Mouse (Mus musculus): ENCODE measurements around the gene Cwh43. TPM values are rescaled to one million over a fixed set of nuclear protein-coding genes. Genes with fewer than 3 reads are reported as not detected.
A peak's percentile ranks its signal among the peaks of the same experiment; 100 is the strongest.
"Not testable (repeated sequence)": the region's sequence is repeated elsewhere in the genome, so short reads cannot be mapped to it uniquely, and the experiment has no call there.

Gene Cwh43
- polyA plus RNA-seq, 1 experiment from 2014 or later: not detected

GRCm38 (mm10) chr5:73450276-73450675, 44.4 kb downstream of the Cwh43 start:
- Histone ChIP-seq H3K27me3 (no peaks in the 10 kb centered on the region), H3K9me3 (no peaks in the 10 kb centered on the region), H3K4me2 (replicated peaks) (no peak overlapping the region), H3K4me1 (no peaks in the 10 kb centered on the region), H3K9ac (no peak overlapping the region), H3K27ac (no peak overlapping the region), H3K4me3 (no peak overlapping the region), H3K36me3 (no peaks in the 10 kb centered on the region)
- no peak for ATAC-seq (ENCODE audit: low FRiP score, low read depth)
- WGBS: 79% methylated on average over 1 of the region's 1 CpGs

- H3K9ac ChIP-seq: no peak overlapping the region
- H3K36me3 ChIP-seq: no peaks in the 10 kb centered on the region
- H3K4me2 ChIP-seq (replicated peaks): no peak overlapping the region
- H3K4me1 ChIP-seq: no peaks in the 10 kb centered on the region
- 75% methylated on average over 2 of the region's 2 CpGs for WGBS
- ATAC-seq (ENCODE audit: low FRiP score, low read depth): no peak
- no peak overlapping the region for H3K4me3 ChIP-seq
- no peaks in the 10 kb centered on the region for H3K9me3 ChIP-seq
- no peaks in the 10 kb centered on the region for H3K27me3 ChIP-seq
- no peak overlapping the region for H3K27ac ChIP-seq
Measured at GRCm38 (mm10) chr5:73454502-73455306, 48.8 kb downstream of the Cwh43 start.

- no peak overlapping the region for H3K9ac ChIP-seq
- no peak overlapping the region for H3K4me2 ChIP-seq (replicated peaks)
- no peaks in the 10 kb centered on the region for H3K27me3 ChIP-seq
- no peak overlapping the region for H3K4me3 ChIP-seq
- no peaks in the 10 kb centered on the region for H3K4me1 ChIP-seq
- ATAC-seq (ENCODE audit: low FRiP score, low read depth): no peak
- WGBS: 71% methylated on average over 5 of the region's 5 CpGs
- H3K36me3 ChIP-seq: no peaks in the 10 kb centered on the region
- H3K27ac ChIP-seq: no peak overlapping the region
- no peaks in the 10 kb centered on the region for H3K9me3 ChIP-seq
Measured at GRCm38 (mm10) chr5:73455307-73455687, 49.4 kb downstream of the Cwh43 start.

- H3K4me2 ChIP-seq (replicated peaks): no peak overlapping the region
- H3K9me3 ChIP-seq: no peaks in the 10 kb centered on the region
- ATAC-seq (ENCODE audit: low FRiP score, low read depth): 0 out of 2 replicates have a peak, but pooled peaks have one; percentile 24
- no peak overlapping the region for H3K4me3 ChIP-seq
- H3K4me1 ChIP-seq: no peaks in the 10 kb centered on the region
- H3K9ac ChIP-seq: no peak overlapping the region
- H3K27ac ChIP-seq: no peak overlapping the region
- no peaks in the 10 kb centered on the region for H3K36me3 ChIP-seq
- 76% methylated on average over 16 of the region's 16 CpGs for WGBS
- no peaks in the 10 kb centered on the region for H3K27me3 ChIP-seq
Measured at GRCm38 (mm10) chr5:73468462-73469433, 62.9 kb downstream of the Cwh43 start.

GRCm38 (mm10) chr5:73474412-73475405, 68.8 kb downstream of the Cwh43 start:
- H3K4me2 ChIP-seq (replicated peaks): no peak overlapping the region
- H3K36me3 ChIP-seq: no peaks in the 10 kb centered on the region
- whole genome bisulfite sequencing: 85% methylated on average over 20 of the region's 20 CpGs
- H3K27me3 ChIP-seq: no peaks in the 10 kb centered on the region
- H3K27ac ChIP-seq: no peak overlapping the region
- H3K4me1 ChIP-seq: no peaks in the 10 kb centered on the region
- H3K9ac ChIP-seq: no peak overlapping the region
- H3K9me3 ChIP-seq: no peaks in the 10 kb centered on the region
- no peak overlapping the region for H3K4me3 ChIP-seq
- no peak for ATAC-seq (ENCODE audit: low FRiP score, low read depth)

GRCm38 (mm10) chr5:73480700-73481099, 74.8 kb downstream of the Cwh43 start, which contains the start of gene Dcun1d4:
Gene Dcun1d4 (plus strand): TSS chr5:73481000.
- H3K36me3 ChIP-seq: no peaks in the 10 kb centered on the region
- WGBS: 85% methylated on average over 7 of the region's 7 CpGs
- ATAC-seq (ENCODE audit: low FRiP score, low read depth): no peak

GRCm38 (mm10) chr5:73481401-73481800, 75.5 kb downstream of the Cwh43 start:
- Histone ChIP-seq H3K9me3 (no peaks in the 10 kb centered on the region), H3K9ac (no peak overlapping the region), H3K4me1 (no peaks in the 10 kb centered on the region), H3K27ac (no peak overlapping the region), H3K27me3 (no peaks in the 10 kb centered on the region), H3K4me2 (replicated peaks) (no peak overlapping the region), H3K36me3 (no peaks in the 10 kb centered on the region), H3K4me3 (no peak overlapping the region)
- 90% methylated on average over 7 of the region's 7 CpGs for WGBS
- no peak for ATAC-seq (ENCODE audit: low FRiP score, low read depth)

More at GRCm38 (mm10) chr5:73480700-73481099, 74.8 kb downstream of the Cwh43 start, which contains the start of gene Dcun1d4:
- H3K4me1 ChIP-seq: no peaks in the 10 kb centered on the region
- no peak within 1 kb of the TSS for H3K4me2 ChIP-seq (replicated peaks)
- H3K27ac ChIP-seq: no peak within 1 kb of the TSS
- no peak within 1 kb of the TSS for H3K4me3 ChIP-seq
- no peaks in the 10 kb centered on the region for H3K9me3 ChIP-seq
- H3K9ac ChIP-seq: no peak within 1 kb of the TSS
- H3K27me3 ChIP-seq: no peaks in the 10 kb centered on the region

- H3K27me3 ChIP-seq; H3K4me1 ChIP-seq; H3K4me3 ChIP-seq; H3K4me2 ChIP-seq (replicated peaks); H3K27ac ChIP-seq; H3K9ac ChIP-seq; H3K9me3 ChIP-seq; ATAC-seq (ENCODE audit: low FRiP score, low read depth); H3K36me3 ChIP-seq: not testable (repeated sequence)
- 74% methylated on average over 1 of the region's 1 CpGs for WGBS
Measured at GRCm38 (mm10) chr5:73482381-73482780, 76.5 kb downstream of the Cwh43 start.

GRCm38 (mm10) chr5:73484016-73484615, 78.2 kb downstream of the Cwh43 start:
- no peak for ATAC-seq (ENCODE audit: low FRiP score, low read depth)
- Histone ChIP-seq H3K36me3 (no peaks in the 10 kb centered on the region), H3K4me3 (no peak overlapping the region), H3K9me3 (no peaks in the 10 kb centered on the region), H3K4me2 (replicated peaks) (no peak overlapping the region), H3K4me1 (no peaks in the 10 kb centered on the region), H3K9ac (no peak overlapping the region), H3K27ac (no peak overlapping the region), H3K27me3 (no peaks in the 10 kb centered on the region)
- 81% methylated on average over 5 of the region's 5 CpGs for WGBS

GRCm38 (mm10) chr5:73486451-73486850, 80.6 kb downstream of the Cwh43 start:
- no peak overlapping the region for H3K27ac ChIP-seq

GRCm38 (mm10) chr5:73489915-73490314, 84.0 kb downstream of the Cwh43 start:
- no peaks in the 10 kb centered on the region for H3K27me3 ChIP-seq
- H3K9ac ChIP-seq: peak overlapping the region; percentile 68
- H3K4me3 ChIP-seq: peak overlapping the region; percentile 84
- no peak for ATAC-seq (ENCODE audit: low FRiP score, low read depth)
- 4% methylated on average over 14 of the region's 14 CpGs for WGBS
- no peaks in the 10 kb centered on the region for H3K36me3 ChIP-seq
- H3K4me2 ChIP-seq (replicated peaks): peak overlapping the region; percentile 84
- H3K27ac ChIP-seq: peak overlapping the region; percentile 89
- peaks cover 10% of the 10 kb centered on the region for H3K4me1 ChIP-seq
- H3K9me3 ChIP-seq: no peaks in the 10 kb centered on the region

More at GRCm38 (mm10) chr5:73486451-73486850, 80.6 kb downstream of the Cwh43 start:
- peaks cover 5% of the 10 kb centered on the region; the same call in 1 of the 2 replicates for H3K4me1 ChIP-seq
- no peaks in the 10 kb centered on the region for H3K27me3 ChIP-seq
- no peak for ATAC-seq (ENCODE audit: low FRiP score, low read depth)
- 60% methylated on average over 4 of the region's 4 CpGs for WGBS
- H3K36me3 ChIP-seq: no peaks in the 10 kb centered on the region
- no peaks in the 10 kb centered on the region for H3K9me3 ChIP-seq
- H3K9ac ChIP-seq: no peak overlapping the region
- no peak overlapping the region for H3K4me2 ChIP-seq (replicated peaks)
- no peak overlapping the region for H3K4me3 ChIP-seq

Measured in limb, embryonic 13.5 days (tissue).